Mouse (Mus musculus): ENCODE measurements around the gene Papln. TPM values are rescaled to one million over a fixed set of nuclear protein-coding genes. Genes with fewer than 3 reads are reported as not detected.

Papln gene
- total RNA-seq, 2 experiments from 2014 or later = 5.3 to 5.7 TPM

GRCm38 (mm10) chr12:83830424-83830823, 67.0 kb downstream of the Papln start:
- DNase-seq = no peak

GRCm38 (mm10) chr12:83833979-83834378, 70.5 kb downstream of the Papln start:
- DNase-seq = no peak

- DNase-seq = no peak
Measured at GRCm38 (mm10) chr12:83841409-83842190, 78.2 kb downstream of the Papln start.

Other genes with a start within 250 kb of the Papln start
- gene Dcaf4, start 243.2 kb upstream of the Papln start, total RNA-seq (2021) = 10 to 100 TPM; 12.6 to 12.7 TPM
- gene Zfyve1, start 166.4 kb upstream of the Papln start, total RNA-seq (2021) = 10 to 100 TPM; 15.3 to 15.5 TPM
- 10 to 100 TPM; 39.9 to 47.7 TPM for gene Rbm25, start 132.4 kb upstream of the Papln start, total RNA-seq (2021)
- gene Psen1, start 75.5 kb upstream of the Papln start, total RNA-seq (2021) = 10 to 100 TPM; 29.2 to 35.0 TPM
- gene Numb, start 158.3 kb downstream of the Papln start, total RNA-seq (2021) = 10 to 100 TPM; 26.9 to 27.3 TPM
- gene Riox1, start 187.0 kb downstream of the Papln start, total RNA-seq (2021) = 1 to 10 TPM; 4.4 TPM
- gene Heatr4, start 221.2 kb downstream of the Papln start, total RNA-seq (2021) = not detected
- gene Acot2, start 224.2 kb downstream of the Papln start, total RNA-seq (2021) = 100 to 1,000 TPM; 120 to 125 TPM
- 10 to 100 TPM; 39.0 to 51.3 TPM for gene Acot1, start 245.9 kb downstream of the Papln start, total RNA-seq (2021)